Mouse (Mus musculus): ENCODE data around the gene Vmn1r126. TPM values are rescaled to one million over a fixed set of nuclear protein-coding genes. Genes with fewer than 3 reads are reported as not detected.

The Vmn1r126 gene
- not detected for polyA plus RNA-seq (2014; fragmentation: Illumina TruSeq; extraction: RNeasy Lipid Tissue Mini Kit (QIAGEN cat#74804); ENCODE audit: low read depth, low replicate concordance)

DNA sequence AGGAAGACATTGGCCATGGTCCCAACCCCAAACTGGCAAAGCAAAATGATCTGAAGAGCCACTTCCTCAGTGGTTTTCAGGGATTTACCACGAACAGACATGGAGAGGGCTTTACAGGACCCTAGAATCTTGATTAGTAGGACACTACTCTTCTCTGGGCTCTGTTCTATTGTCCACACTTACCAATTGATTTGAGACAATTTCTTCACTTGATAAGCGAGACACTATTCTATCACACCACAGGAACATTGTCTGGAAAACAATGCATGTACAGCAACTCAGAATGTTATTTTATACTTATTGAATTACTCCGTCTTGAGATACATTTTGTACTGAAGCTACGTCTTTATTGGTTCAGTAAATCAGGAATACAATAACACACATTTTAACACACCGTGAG lies at the start of gene Vmn1r126:
Vmn1r126 (minus strand) TSS at position 101 of the 400 bp plus-strand sequence.

GRCm38 (mm10) chr7:21349073-21349472 lies 47.8 kb upstream of the Vmn1r126 start, which contains the start of gene Vmn1r128:
TSS of gene Vmn1r128 (plus strand) at chr7:21349373.

GRCm38 (mm10) chr7:21319761-21320160 lies 18.5 kb upstream of the Vmn1r126 start, which contains the start of gene Vmn1r127:
TSS of gene Vmn1r127 (minus strand) at chr7:21319861.

GRCm38 (mm10) chr7:21271879-21272278 lies 29.4 kb downstream of the Vmn1r126 start, which contains the start of gene Vmn1r125:
TSS of gene Vmn1r125 (plus strand) at chr7:21272179.

GRCm38 (mm10) chr7:21260517-21260916 lies 40.8 kb downstream of the Vmn1r126 start, which contains the start of gene Vmn1r124:
TSS of gene Vmn1r124 (minus strand) at chr7:21260617.

Other genes starting within 250 kb of the Vmn1r126 start
- not detected for gene Vmn1r120, start 247.7 kb downstream of the Vmn1r126 start, polyA plus RNA-seq (2014; fragmentation: Illumina TruSeq; extraction: RNeasy Lipid Tissue Mini Kit (QIAGEN cat#74804); ENCODE audit: low read depth, low replicate concordance)
- not detected for gene Vmn1r121, start 203.0 kb downstream of the Vmn1r126 start, polyA plus RNA-seq (2014; fragmentation: Illumina TruSeq; extraction: RNeasy Lipid Tissue Mini Kit (QIAGEN cat#74804); ENCODE audit: low read depth, low replicate concordance)
- not detected for gene Vmn1r122, start 167.3 kb downstream of the Vmn1r126 start, polyA plus RNA-seq (2014; fragmentation: Illumina TruSeq; extraction: RNeasy Lipid Tissue Mini Kit (QIAGEN cat#74804); ENCODE audit: low read depth, low replicate concordance)
- not detected for gene Vmn1r123, start 139.3 kb downstream of the Vmn1r126 start, polyA plus RNA-seq (2014; fragmentation: Illumina TruSeq; extraction: RNeasy Lipid Tissue Mini Kit (QIAGEN cat#74804); ENCODE audit: low read depth, low replicate concordance)
- not detected for gene Gm5157, start 111.0 kb downstream of the Vmn1r126 start, polyA plus RNA-seq (2014; fragmentation: Illumina TruSeq; extraction: RNeasy Lipid Tissue Mini Kit (QIAGEN cat#74804); ENCODE audit: low read depth, low replicate concordance)
- gene Vmn1r124, start 40.9 kb downstream of the Vmn1r126 start, polyA plus RNA-seq (2014; fragmentation: Illumina TruSeq; extraction: RNeasy Lipid Tissue Mini Kit (QIAGEN cat#74804); ENCODE audit: low read depth, low replicate concordance) = not detected
- not detected for gene Vmn1r125, start 29.3 kb downstream of the Vmn1r126 start, polyA plus RNA-seq (2014; fragmentation: Illumina TruSeq; extraction: RNeasy Lipid Tissue Mini Kit (QIAGEN cat#74804); ENCODE audit: low read depth, low replicate concordance)
- not detected for gene Vmn1r127, start 18.4 kb upstream of the Vmn1r126 start, polyA plus RNA-seq (2014; fragmentation: Illumina TruSeq; extraction: RNeasy Lipid Tissue Mini Kit (QIAGEN cat#74804); ENCODE audit: low read depth, low replicate concordance)
- gene Vmn1r128, start 47.9 kb upstream of the Vmn1r126 start, polyA plus RNA-seq (2014; fragmentation: Illumina TruSeq; extraction: RNeasy Lipid Tissue Mini Kit (QIAGEN cat#74804); ENCODE audit: low read depth, low replicate concordance) = not detected
- not detected for gene Vmn1r129, start 59.8 kb upstream of the Vmn1r126 start, polyA plus RNA-seq (2014; fragmentation: Illumina TruSeq; extraction: RNeasy Lipid Tissue Mini Kit (QIAGEN cat#74804); ENCODE audit: low read depth, low replicate concordance)
- gene Gm6882, start 131.3 kb upstream of the Vmn1r126 start, polyA plus RNA-seq (2014; fragmentation: Illumina TruSeq; extraction: RNeasy Lipid Tissue Mini Kit (QIAGEN cat#74804); ENCODE audit: low read depth, low replicate concordance) = not detected
- gene Vmn1r130, start 210.3 kb upstream of the Vmn1r126 start, polyA plus RNA-seq (2014; fragmentation: Illumina TruSeq; extraction: RNeasy Lipid Tissue Mini Kit (QIAGEN cat#74804); ENCODE audit: low read depth, low replicate concordance) = not detected
- gene Vmn1r131, start 244.6 kb upstream of the Vmn1r126 start, polyA plus RNA-seq (2014; fragmentation: Illumina TruSeq; extraction: RNeasy Lipid Tissue Mini Kit (QIAGEN cat#74804); ENCODE audit: low read depth, low replicate concordance) = not detected